Mouse (Mus musculus): ENCODE results near the gene Rapgef2. TPM values are rescaled to one million over a fixed set of nuclear protein-coding genes. Genes with fewer than 3 reads are reported as not detected.

Rapgef2 gene
- total and polyA plus RNA-seq, 2 experiments from 2014 or later, result 9.6 to 56.9 TPM

DNA sequence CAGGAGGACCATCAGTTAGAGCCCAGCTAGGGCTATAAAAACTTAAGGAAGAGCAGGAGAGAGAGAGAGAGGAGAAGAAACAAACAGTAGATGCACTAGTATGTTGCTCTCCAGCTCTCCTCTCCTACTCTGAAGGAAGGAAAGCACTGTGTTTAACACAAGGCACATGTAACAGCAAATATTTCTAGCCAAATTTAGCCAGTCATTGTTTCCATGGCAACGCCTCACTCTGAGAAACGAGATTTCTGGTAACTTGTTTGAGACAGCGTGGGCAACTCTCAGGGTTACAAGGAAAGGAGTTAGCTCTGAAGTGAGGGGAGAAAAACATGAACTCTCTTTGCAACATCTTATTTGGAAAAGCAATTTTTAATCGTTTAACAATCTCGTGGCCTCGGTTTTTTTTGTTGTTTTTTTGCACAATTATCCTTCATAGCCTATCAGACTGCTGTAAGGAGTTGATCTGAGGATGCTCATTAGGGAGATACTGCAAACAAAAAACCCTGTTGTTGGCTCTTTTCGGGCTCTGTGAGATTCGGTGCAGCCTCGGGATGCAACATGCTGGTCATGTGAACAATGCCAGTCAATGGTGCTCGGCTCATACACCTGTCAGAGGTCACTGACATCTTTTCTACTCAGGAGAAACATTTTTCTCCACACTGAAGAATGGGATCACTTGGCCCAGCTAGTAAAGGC lies 27.8 kb upstream of the Rapgef2 start:
- DNase-seq (ENCODE audit: low spot score) (peak; percentile 88), ATAC-seq (ENCODE audit: low FRiP score) (peak; percentile 84)
- Histone ChIP-seq H3K9ac (replicated peaks; ENCODE audit: low read length, poor library complexity, severe bottlenecking) (no peak overlapping the region), H3K27ac (ENCODE audit: low read depth, low read length) (peak overlapping the region; percentile 55; the same call in 1 of the 2 replicates), H3K36me3 (ENCODE audit: insufficient read depth, low read length) (no peaks in the 10 kb centered on the region), H3K4me2 (ENCODE audit: low read depth, low read length, poor library complexity, severe bottlenecking) (peak overlapping the region; percentile 15; the same call in 1 of the 2 replicates), H3K27me3 (ENCODE audit: insufficient read depth, low read length) (no peaks in the 10 kb centered on the region), H3K4me1 (ENCODE audit: insufficient read depth, low read length) (peaks cover 4% of the 10 kb centered on the region; the same call in 1 of the 2 replicates), H3K9me3 (ENCODE audit: low read length) (no peaks in the 10 kb centered on the region), H3K4me3 (ENCODE audit: low read depth, low read length) (no peak overlapping the region)
- WGBS, result 29% methylated on average over 10 of the region's 10 CpGs
- TF ChIP-seq CTCF (IDR thresholded peaks at IDR 0.05), result no peak

DNA sequence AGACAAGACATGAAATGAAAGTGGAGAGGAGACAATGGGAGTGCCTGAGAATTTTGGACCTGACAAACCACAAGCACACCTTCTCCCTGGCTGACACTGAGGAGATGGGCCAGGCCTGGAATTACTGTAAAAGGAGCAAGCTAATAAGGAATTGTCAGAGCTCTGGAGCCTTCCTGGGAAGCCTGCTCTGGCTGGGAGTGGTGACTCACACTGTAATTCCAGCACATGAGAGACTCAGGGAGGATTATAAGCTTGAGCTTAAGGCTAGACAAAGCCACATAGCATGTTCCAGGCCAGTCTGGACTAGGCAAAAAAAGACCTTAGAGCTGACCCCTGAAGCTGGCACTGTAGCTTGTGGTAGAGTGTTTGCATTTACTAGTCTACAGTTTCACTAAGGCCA lies 25.6 kb upstream of the Rapgef2 start:
- DNase-seq (ENCODE audit: low spot score), result no peak
- no peak for TF ChIP-seq CTCF (IDR thresholded peaks at IDR 0.05)
- no peaks in the 10 kb centered on the region for H3K9me3 ChIP-seq (ENCODE audit: low read length)
- no peaks in the 10 kb centered on the region for H3K36me3 ChIP-seq (ENCODE audit: insufficient read depth, low read length)
- H3K4me3 ChIP-seq (ENCODE audit: low read depth, low read length), result no peak overlapping the region
- no peak overlapping the region for H3K4me2 ChIP-seq (ENCODE audit: low read depth, low read length, poor library complexity, severe bottlenecking)
- H3K27me3 ChIP-seq (ENCODE audit: insufficient read depth, low read length), result no peaks in the 10 kb centered on the region
- peaks cover 4% of the 10 kb centered on the region; the same call in 1 of the 2 replicates for H3K4me1 ChIP-seq (ENCODE audit: insufficient read depth, low read length)
- H3K9ac ChIP-seq (replicated peaks; ENCODE audit: low read length, poor library complexity, severe bottlenecking), result no peak overlapping the region
- no peak for ATAC-seq (ENCODE audit: low FRiP score)
- no peak overlapping the region for H3K27ac ChIP-seq (ENCODE audit: low read depth, low read length)

DNA sequence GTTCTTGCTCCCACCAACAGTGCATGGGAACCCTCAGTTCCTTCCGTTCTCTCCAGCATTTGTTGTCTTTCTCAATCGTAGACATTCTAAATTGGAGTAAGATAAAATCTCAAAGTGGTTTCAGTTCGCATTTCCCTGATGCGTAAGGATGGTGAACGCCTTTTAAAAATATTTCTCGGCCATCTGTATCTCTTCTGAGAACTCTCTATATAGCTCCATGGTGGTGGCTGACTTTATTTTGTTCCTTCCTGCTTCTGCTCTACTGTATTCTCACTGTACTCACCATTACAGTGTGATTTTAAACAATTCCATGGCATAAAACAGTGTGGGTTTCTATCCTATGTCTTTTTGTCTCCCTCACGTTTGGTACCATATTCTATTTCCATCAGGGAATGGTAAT lies 23.9 kb upstream of the Rapgef2 start:
- 86% methylated on average over 7 of the region's 7 CpGs for WGBS
- TF ChIP-seq CTCF (IDR thresholded peaks at IDR 0.05), result no peak
- H3K27me3 ChIP-seq (ENCODE audit: insufficient read depth, low read length), result no peaks in the 10 kb centered on the region
- no peak overlapping the region for H3K9ac ChIP-seq (replicated peaks; ENCODE audit: low read length, poor library complexity, severe bottlenecking)
- no peak overlapping the region for H3K4me2 ChIP-seq (ENCODE audit: low read depth, low read length, poor library complexity, severe bottlenecking)
- no peak for ATAC-seq (ENCODE audit: low FRiP score)
- no peaks in the 10 kb centered on the region for H3K9me3 ChIP-seq (ENCODE audit: low read length)
- DNase-seq (ENCODE audit: low spot score), result no peak
- peaks cover 4% of the 10 kb centered on the region; the same call in 1 of the 2 replicates for H3K4me1 ChIP-seq (ENCODE audit: insufficient read depth, low read length)
- H3K27ac ChIP-seq (ENCODE audit: low read depth, low read length), result no peak overlapping the region
- H3K4me3 ChIP-seq (ENCODE audit: low read depth, low read length), result no peak overlapping the region
- no peaks in the 10 kb centered on the region for H3K36me3 ChIP-seq (ENCODE audit: insufficient read depth, low read length)

DNA sequence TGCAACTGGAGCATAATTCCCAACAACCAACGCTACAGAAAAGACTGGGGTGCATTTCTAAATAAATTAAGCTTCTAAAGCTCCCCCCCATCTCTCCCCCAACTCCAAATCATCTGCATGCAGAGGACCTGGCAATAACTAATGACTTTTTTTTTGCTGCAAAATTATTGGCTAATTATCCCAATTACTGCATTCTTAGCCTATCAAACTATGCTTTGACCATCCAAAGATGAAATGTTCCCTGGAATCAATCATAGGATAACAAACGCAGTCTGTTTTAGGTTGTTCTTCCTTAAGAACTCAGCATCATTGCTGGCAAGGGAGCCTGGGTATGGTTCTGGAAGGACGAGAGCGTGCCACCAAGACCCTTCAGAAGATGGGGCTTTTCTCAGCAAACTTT lies 22.3 kb upstream of the Rapgef2 start:
- TF ChIP-seq CTCF (IDR thresholded peaks at IDR 0.05), result no peak
- 0 out of 2 replicates have a peak, but pooled peaks cover under 1% of the 10 kb centered on the region for H3K4me1 ChIP-seq (ENCODE audit: insufficient read depth, low read length)

DNA sequence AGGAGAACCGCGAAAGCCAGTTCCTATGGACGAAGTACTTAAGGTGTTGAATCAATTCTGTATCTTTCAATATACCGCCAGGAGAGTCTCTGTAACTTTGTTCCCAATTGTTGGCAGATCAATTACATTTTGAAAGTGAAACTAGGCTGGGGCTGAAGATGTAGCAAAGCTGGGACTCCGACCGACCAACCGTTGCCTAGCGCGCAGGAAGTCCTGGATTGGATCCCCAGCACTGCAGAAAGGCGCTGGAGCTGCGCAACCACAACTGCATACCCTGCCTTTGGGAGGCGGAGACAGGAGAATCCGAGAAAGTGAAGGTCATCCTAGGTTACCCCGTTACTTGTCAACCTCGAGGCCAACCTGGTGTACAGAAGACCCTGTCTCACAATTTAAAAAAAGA lies 13.1 kb upstream of the Rapgef2 start:
- Histone ChIP-seq H3K27ac (ENCODE audit: low read depth, low read length) (no peak overlapping the region), H3K4me1 (ENCODE audit: insufficient read depth, low read length) (no peaks in the 10 kb centered on the region), H3K4me3 (ENCODE audit: low read depth, low read length) (no peak overlapping the region), H3K27me3 (ENCODE audit: insufficient read depth, low read length) (no peaks in the 10 kb centered on the region), H3K4me2 (ENCODE audit: low read depth, low read length, poor library complexity, severe bottlenecking) (no peak overlapping the region), H3K9me3 (ENCODE audit: low read length) (no peaks in the 10 kb centered on the region), H3K36me3 (ENCODE audit: insufficient read depth, low read length) (no peaks in the 10 kb centered on the region), H3K9ac (replicated peaks; ENCODE audit: low read length, poor library complexity, severe bottlenecking) (no peak overlapping the region)
- WGBS, result 80% methylated on average over 15 of the region's 15 CpGs
- no peak for TF ChIP-seq CTCF (IDR thresholded peaks at IDR 0.05)
- ATAC-seq (ENCODE audit: low FRiP score) (no peak), DNase-seq (ENCODE audit: low spot score) (no peak)

More for the DNA sequence above, 22.3 kb upstream of the Rapgef2 start:
- H3K9ac ChIP-seq (replicated peaks; ENCODE audit: low read length, poor library complexity, severe bottlenecking), result no peak overlapping the region
- H3K36me3 ChIP-seq (ENCODE audit: insufficient read depth, low read length), result no peaks in the 10 kb centered on the region
- H3K4me2 ChIP-seq (ENCODE audit: low read depth, low read length, poor library complexity, severe bottlenecking), result no peak overlapping the region
- no peaks in the 10 kb centered on the region for H3K27me3 ChIP-seq (ENCODE audit: insufficient read depth, low read length)
- no peak overlapping the region for H3K27ac ChIP-seq (ENCODE audit: low read depth, low read length)
- no peak for ATAC-seq (ENCODE audit: low FRiP score)
- 91% methylated on average over 4 of the region's 4 CpGs for WGBS
- no peak overlapping the region for H3K4me3 ChIP-seq (ENCODE audit: low read depth, low read length)
- no peak for DNase-seq (ENCODE audit: low spot score)
- no peaks in the 10 kb centered on the region for H3K9me3 ChIP-seq (ENCODE audit: low read length)

DNA sequence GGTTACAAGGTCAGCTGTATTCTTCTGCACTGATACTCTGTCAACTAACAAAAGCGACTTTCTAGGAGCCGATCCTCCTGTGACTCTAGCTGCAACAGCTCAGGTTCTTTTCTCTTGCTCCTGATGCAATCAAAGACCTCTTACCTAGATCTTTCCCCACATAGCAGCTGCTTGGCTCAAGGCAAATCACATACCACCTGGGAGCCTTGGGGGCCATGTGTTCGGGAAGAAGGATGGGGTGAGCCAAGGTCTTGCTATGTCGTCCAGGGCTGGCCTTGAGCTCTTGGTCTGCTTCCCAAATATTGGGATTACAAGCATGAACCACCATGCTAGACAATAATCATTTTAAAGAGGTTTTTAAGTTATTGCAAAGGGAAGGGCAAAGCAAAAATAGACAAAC lies 11.0 kb upstream of the Rapgef2 start:
- DNase-seq (ENCODE audit: low spot score), result no peak
- H3K27ac ChIP-seq (ENCODE audit: low read depth, low read length), result no peak overlapping the region
- no peaks in the 10 kb centered on the region for H3K4me1 ChIP-seq (ENCODE audit: insufficient read depth, low read length)
- H3K4me2 ChIP-seq (ENCODE audit: low read depth, low read length, poor library complexity, severe bottlenecking), result no peak overlapping the region
- H3K9ac ChIP-seq (replicated peaks; ENCODE audit: low read length, poor library complexity, severe bottlenecking), result no peak overlapping the region
- WGBS, result 88% methylated on average over 4 of the region's 4 CpGs
- no peak overlapping the region for H3K4me3 ChIP-seq (ENCODE audit: low read depth, low read length)
- H3K9me3 ChIP-seq (ENCODE audit: low read length), result no peaks in the 10 kb centered on the region
- no peak for TF ChIP-seq CTCF (IDR thresholded peaks at IDR 0.05)
- no peaks in the 10 kb centered on the region for H3K27me3 ChIP-seq (ENCODE audit: insufficient read depth, low read length)
- no peaks in the 10 kb centered on the region for H3K36me3 ChIP-seq (ENCODE audit: insufficient read depth, low read length)
- no peak for ATAC-seq (ENCODE audit: low FRiP score)

Measured in midbrain, postnatal 0 days (tissue).